Mouse (Mus musculus) midbrain, embryonic 16.5 days (tissue): ENCODE results near the gene Smarcad1. TPM values are rescaled to one million over a fixed set of nuclear protein-coding genes. Genes with fewer than 3 reads are reported as not detected.
"Not testable (repeated sequence)": the region's sequence is repeated elsewhere in the genome, so short reads cannot be mapped to it uniquely, and the experiment has no call there.

Source experiments
- ATAC-seq: fragments of 200-750 bp; cut with Nextera tagmentation; 2 replicates; pipeline ENCODE4 v1.8.0; 2017; ENCODE audit warnings: moderate TSS enrichment
- H3K27ac ChIP-seq: fragments of 300-500 bp; sonication (generic); 2 replicates; pipeline ENCODE4 v1.5.1; 2014; ENCODE audit warnings: mild to moderate bottlenecking, low read length, mixed read lengths
- H3K27me3 ChIP-seq: fragments of 300-500 bp; sonication (generic); 2 replicates; pipeline ENCODE4 v1.6.1; 2014; ENCODE audit warnings: low read depth, low read length, mixed read lengths; ENCODE audit not compliant: control insufficient read depth, insufficient read depth
- H3K36me3 ChIP-seq: fragments of 300-500 bp; sonication (generic); 2 replicates; pipeline ENCODE4 v1.6.1; 2014; ENCODE audit warnings: mild to moderate bottlenecking, low read length, moderate library complexity, mixed read lengths; ENCODE audit not compliant: control insufficient read depth, insufficient read depth
- H3K4me1 ChIP-seq: fragments of 300-500 bp; sonication (generic); 2 replicates; pipeline ENCODE4 v1.6.1; 2014; ENCODE audit warnings: mild to moderate bottlenecking, low read length, mixed read lengths; ENCODE audit not compliant: control insufficient read depth, insufficient read depth
- H3K4me2 ChIP-seq: fragments of 300-500 bp; sonication (generic); 2 replicates; pipeline ENCODE4 v1.6.1; 2014; ENCODE audit warnings: mild to moderate bottlenecking, low read length, mixed read lengths
- H3K4me3 ChIP-seq: fragments of 300-500 bp; sonication (generic); 2 replicates; pipeline ENCODE4 v1.5.1; 2014; ENCODE audit warnings: low read depth, mild to moderate bottlenecking, low read length, moderate library complexity, mixed read lengths
- H3K9ac ChIP-seq: fragments of 300-500 bp; sonication (generic); 2 replicates; pipeline ENCODE4 v1.6.1; 2014; ENCODE audit warnings: low read depth, low read length, mixed read lengths
- H3K9me3 ChIP-seq: fragments of 300-500 bp; sonication (generic); replicated peaks from 2 replicates; pipeline ENCODE4 v1.6.1; 2014; ENCODE audit warnings: mild to moderate bottlenecking, low read length, mixed read lengths; ENCODE audit not compliant: control insufficient read depth, poor library complexity, severe bottlenecking
- WGBS: fragments of 180-500 bp; shearing (Covaris S2); extraction: QIAGEN DNeasy Blood & Tissue Kit; methylation state at CpG from one replicate; pipeline ENCODE4 v1.1.7; 2014; 5-methylcytosine and 5-hydroxymethylcytosine counted together
- polyA plus RNA-seq: library from polyadenylated mRNA; unstranded; fragments of >200 nt; fragmentation: Nextera tagmentation; extraction: Ambion mirVana; gene quantifications from 2 replicates; pipeline ENCODE4 v1.2.1, GENCODE M21; 2015

Smarcad1 gene
- polyA plus RNA-seq, 1 experiment from 2014 or later = 52.2 TPM

DNA sequence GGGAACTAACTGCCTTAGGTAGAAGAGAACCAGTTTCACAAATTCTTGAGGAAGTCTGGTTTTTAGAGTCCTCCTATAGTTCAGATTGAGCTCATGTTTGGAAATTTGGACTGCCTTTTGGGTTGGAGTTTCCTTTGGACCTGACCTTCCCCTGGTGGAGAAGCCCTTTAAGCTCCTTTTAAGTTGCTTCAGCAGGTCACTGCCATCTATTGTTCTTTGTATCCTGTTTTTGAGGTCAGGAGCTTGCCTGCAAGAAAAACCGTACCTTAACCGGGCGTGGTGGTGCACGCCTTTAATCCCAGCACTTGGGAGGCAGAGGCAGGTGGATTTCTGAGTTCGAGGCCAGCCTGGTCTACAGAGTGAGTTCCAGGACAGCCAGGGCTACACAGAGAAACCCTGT, 23.4 kb upstream of the Smarcad1 start:
- H3K27me3 ChIP-seq, H3K4me3 ChIP-seq, H3K9me3 ChIP-seq, ATAC-seq, H3K9ac ChIP-seq, H3K4me2 ChIP-seq, H3K27ac ChIP-seq, H3K4me1 ChIP-seq, H3K36me3 ChIP-seq: not testable (repeated sequence)
- WGBS = 91% methylated on average over 5 of the region's 5 CpGs

- Histone ChIP-seq H3K27me3 (no peaks in the 10 kb centered on the region), H3K4me2 (no peak overlapping the region), H3K36me3 (no peaks in the 10 kb centered on the region), H3K4me3 (no peak overlapping the region), H3K4me1 (no peaks in the 10 kb centered on the region), H3K27ac (no peak overlapping the region), H3K9me3 (no peaks in the 10 kb centered on the region), H3K9ac (no peak overlapping the region)
- 12% methylated on average over 4 of the region's 4 CpGs for WGBS
- ATAC-seq = no peak
These were observed 20.5 kb upstream of the Smarcad1 start for GRCm38 (mm10) chr6:65021883-65022282.

DNA sequence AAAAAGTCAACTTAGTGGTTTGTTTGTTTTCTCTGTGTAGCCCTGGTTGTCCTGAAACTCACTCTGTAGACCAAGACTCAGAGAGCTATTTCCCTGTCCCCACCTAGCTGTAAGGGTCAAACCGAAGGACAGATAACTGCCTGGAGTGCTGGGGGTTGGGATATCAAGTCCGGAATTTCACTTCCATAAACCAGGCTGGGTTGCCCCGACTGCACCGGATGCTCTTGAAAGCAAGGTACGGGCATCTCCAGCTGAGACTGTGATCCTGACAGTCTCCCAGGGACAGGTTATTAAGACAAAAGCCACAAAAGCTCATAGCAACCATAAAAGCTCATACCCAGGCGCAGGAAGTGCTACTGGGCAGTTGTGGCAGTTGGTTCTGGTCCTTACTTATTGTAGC, 19.3 kb upstream of the Smarcad1 start:
- Histone ChIP-seq H3K9me3 (no peaks in the 10 kb centered on the region), H3K4me3 (no peak overlapping the region), H3K9ac (no peak overlapping the region), H3K4me2 (no peak overlapping the region), H3K36me3 (no peaks in the 10 kb centered on the region), H3K4me1 (no peaks in the 10 kb centered on the region), H3K27ac (no peak overlapping the region), H3K27me3 (no peaks in the 10 kb centered on the region)
- WGBS = 84% methylated on average over 6 of the region's 6 CpGs
- no peak for ATAC-seq

DNA sequence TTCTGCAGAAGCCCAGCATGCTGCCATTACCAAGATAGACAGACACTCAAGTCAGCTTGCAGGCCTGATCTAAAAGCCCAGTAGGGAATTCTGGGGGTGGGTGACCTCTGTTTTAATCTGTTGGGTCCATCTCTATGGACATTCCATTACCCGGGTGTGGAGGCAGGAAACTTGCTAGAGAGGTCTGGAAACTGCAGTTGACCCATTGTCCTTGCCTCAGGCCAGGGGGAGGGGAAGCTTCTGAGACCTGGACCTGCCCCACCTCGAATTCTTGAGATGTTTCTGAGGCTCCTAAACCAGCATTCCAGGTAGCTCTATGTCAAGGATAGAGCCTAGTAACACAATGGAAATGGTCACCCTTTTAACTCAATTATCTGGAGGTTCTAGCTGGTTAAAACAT, 17.7 kb upstream of the Smarcad1 start:
- Histone ChIP-seq H3K27me3 (no peaks in the 10 kb centered on the region), H3K4me1 (no peaks in the 10 kb centered on the region), H3K27ac (no peak overlapping the region), H3K9ac (no peak overlapping the region), H3K4me2 (no peak overlapping the region), H3K36me3 (no peaks in the 10 kb centered on the region), H3K4me3 (no peak overlapping the region), H3K9me3 (no peaks in the 10 kb centered on the region)
- ATAC-seq = no peak
- WGBS = 48% methylated on average over 2 of the region's 2 CpGs

GRCm38 (mm10) chr6:65025130-65025529, 17.3 kb upstream of the Smarcad1 start:
- Histone ChIP-seq H3K4me1 (no peaks in the 10 kb centered on the region), H3K27me3 (no peaks in the 10 kb centered on the region), H3K4me2 (no peak overlapping the region), H3K36me3 (no peaks in the 10 kb centered on the region), H3K27ac (no peak overlapping the region), H3K9me3 (no peaks in the 10 kb centered on the region), H3K4me3 (no peak overlapping the region), H3K9ac (no peak overlapping the region)
- WGBS = 96% methylated on average over 4 of the region's 4 CpGs
- ATAC-seq = no peak

DNA sequence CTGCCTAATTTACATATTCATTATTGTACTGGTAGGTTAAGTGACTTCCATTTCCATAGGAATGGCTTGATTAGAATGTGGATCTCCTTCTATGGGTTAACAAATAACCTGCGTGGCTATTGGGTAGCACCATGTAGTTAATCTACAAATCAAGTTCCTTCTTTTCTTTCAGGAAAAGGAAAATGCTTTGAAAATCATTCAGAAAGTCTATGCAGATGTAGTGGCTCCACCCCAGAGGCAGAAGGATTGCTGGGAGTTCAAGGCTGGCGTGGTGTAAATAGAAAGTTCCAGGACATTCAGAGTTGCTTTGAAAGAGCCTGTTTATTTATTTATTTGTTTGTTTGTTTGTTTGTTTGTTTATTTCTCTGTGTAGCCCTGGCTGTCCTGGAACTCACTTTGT, 7.7 kb upstream of the Smarcad1 start:
- no peak overlapping the region for H3K4me3 ChIP-seq
- WGBS = 91% methylated on average over 2 of the region's 2 CpGs
- H3K36me3 ChIP-seq = no peaks in the 10 kb centered on the region
- no peak for ATAC-seq
- H3K27ac ChIP-seq = no peak overlapping the region
- no peaks in the 10 kb centered on the region for H3K9me3 ChIP-seq
- no peaks in the 10 kb centered on the region for H3K27me3 ChIP-seq
- no peak overlapping the region for H3K4me2 ChIP-seq
- no peaks in the 10 kb centered on the region for H3K4me1 ChIP-seq
- no peak overlapping the region for H3K9ac ChIP-seq

DNA sequence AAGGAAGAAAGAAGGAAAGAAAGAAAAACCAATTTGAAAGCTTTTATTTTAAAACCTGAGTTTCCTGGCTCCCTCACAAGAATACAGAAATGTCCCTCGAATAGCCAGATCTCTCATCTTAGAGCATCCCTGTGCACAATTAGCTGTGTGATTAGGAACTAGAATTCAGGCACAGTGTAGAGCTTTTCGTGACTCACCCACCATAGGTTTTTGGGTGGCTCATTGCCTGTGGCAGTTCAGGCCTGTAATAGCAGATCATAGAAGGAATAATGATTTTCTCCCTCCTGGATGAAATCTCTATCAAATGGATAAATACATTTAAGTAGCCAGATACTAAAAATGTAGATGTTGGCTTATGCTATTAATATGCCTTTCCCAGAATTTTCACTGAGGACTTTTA, 6.9 kb upstream of the Smarcad1 start:
- Histone ChIP-seq H3K4me3 (no peak overlapping the region), H3K27me3 (no peaks in the 10 kb centered on the region), H3K36me3 (no peaks in the 10 kb centered on the region), H3K4me2 (no peak overlapping the region), H3K9me3 (no peaks in the 10 kb centered on the region), H3K4me1 (no peaks in the 10 kb centered on the region), H3K27ac (no peak overlapping the region), H3K9ac (no peak overlapping the region)
- WGBS = 85% methylated on average over 2 of the region's 2 CpGs
- ATAC-seq = no peak

DNA sequence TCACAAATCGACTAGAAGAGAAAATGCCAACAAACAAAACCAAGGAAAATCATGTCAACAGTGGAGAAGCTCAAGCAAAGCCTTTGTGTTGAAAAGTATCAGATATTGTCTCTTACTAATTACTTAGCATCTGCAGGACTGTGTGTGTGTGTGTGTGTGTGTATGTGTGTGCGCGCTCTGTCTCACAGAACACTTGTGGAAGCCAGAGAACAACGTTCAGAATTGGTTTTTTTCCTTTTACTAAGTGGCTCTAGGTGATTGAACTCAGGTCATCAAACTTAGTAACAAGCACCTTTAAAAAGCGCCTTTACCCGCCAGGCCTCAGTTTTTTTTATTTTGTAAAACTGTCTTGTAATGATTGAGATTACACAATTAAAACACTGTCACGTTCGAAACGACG, 451 bp upstream of the Smarcad1 start:
- H3K4me1 ChIP-seq = peaks cover 11% of the 10 kb centered on the region
- no peaks in the 10 kb centered on the region for H3K27me3 ChIP-seq
- peak overlapping the region; percentile 99 for H3K27ac ChIP-seq
- WGBS = 32% methylated on average over 10 of the region's 10 CpGs
- no peaks in the 10 kb centered on the region for H3K9me3 ChIP-seq
- peak; percentile 34; the same call in 1 of the 2 replicates for ATAC-seq
- peak overlapping the region; percentile 52 for H3K4me2 ChIP-seq
- H3K4me3 ChIP-seq = peak overlapping the region; percentile 85
- peak overlapping the region; percentile 99 for H3K9ac ChIP-seq
- H3K36me3 ChIP-seq = peaks cover 18% of the 10 kb centered on the region

GRCm38 (mm10) chr6:65043241-65043640, 858 bp downstream of the Smarcad1 start:
- H3K4me2 ChIP-seq = peak overlapping the region; percentile 59
- H3K4me1 ChIP-seq = peaks cover 11% of the 10 kb centered on the region
- no peak; the same call in 1 of the 2 replicates for ATAC-seq
- no peaks in the 10 kb centered on the region for H3K9me3 ChIP-seq
- peak overlapping the region; percentile 99 for H3K27ac ChIP-seq
- H3K9ac ChIP-seq = peak overlapping the region; percentile 99
- 4% methylated on average over 7 of the region's 7 CpGs for WGBS
- peaks cover 19% of the 10 kb centered on the region for H3K36me3 ChIP-seq
- peak overlapping the region; percentile 85 for H3K4me3 ChIP-seq
- no peaks in the 10 kb centered on the region for H3K27me3 ChIP-seq

- H3K9me3 ChIP-seq = no peaks in the 10 kb centered on the region
- H3K4me2 ChIP-seq = no peak overlapping the region
- H3K36me3 ChIP-seq = peaks cover 43% of the 10 kb centered on the region
- no peak overlapping the region for H3K9ac ChIP-seq
- ATAC-seq = no peak
- H3K27me3 ChIP-seq = no peaks in the 10 kb centered on the region
- WGBS = 97% methylated on average over 4 of the region's 4 CpGs
- peaks cover 2% of the 10 kb centered on the region for H3K4me1 ChIP-seq
- no peak overlapping the region for H3K4me3 ChIP-seq
- H3K27ac ChIP-seq = no peak overlapping the region
These were observed 6.7 kb downstream of the Smarcad1 start for GRCm38 (mm10) chr6:65049100-65049499.
